Mouse (Mus musculus) 3T3-L1 (cell line): ENCODE results near the gene Cyp2w1.
"Not testable (repeated sequence)": the region's sequence is repeated elsewhere in the genome, so short reads cannot be mapped to it uniquely, and the experiment has no call there.

Source experiments
- DNase-seq: peaks from one replicate; pipeline ENCODE4 v3.0.0-alpha.2; 2015; ENCODE audit warnings: low read depth, low spot score

Cyp2w1 gene

DNA sequence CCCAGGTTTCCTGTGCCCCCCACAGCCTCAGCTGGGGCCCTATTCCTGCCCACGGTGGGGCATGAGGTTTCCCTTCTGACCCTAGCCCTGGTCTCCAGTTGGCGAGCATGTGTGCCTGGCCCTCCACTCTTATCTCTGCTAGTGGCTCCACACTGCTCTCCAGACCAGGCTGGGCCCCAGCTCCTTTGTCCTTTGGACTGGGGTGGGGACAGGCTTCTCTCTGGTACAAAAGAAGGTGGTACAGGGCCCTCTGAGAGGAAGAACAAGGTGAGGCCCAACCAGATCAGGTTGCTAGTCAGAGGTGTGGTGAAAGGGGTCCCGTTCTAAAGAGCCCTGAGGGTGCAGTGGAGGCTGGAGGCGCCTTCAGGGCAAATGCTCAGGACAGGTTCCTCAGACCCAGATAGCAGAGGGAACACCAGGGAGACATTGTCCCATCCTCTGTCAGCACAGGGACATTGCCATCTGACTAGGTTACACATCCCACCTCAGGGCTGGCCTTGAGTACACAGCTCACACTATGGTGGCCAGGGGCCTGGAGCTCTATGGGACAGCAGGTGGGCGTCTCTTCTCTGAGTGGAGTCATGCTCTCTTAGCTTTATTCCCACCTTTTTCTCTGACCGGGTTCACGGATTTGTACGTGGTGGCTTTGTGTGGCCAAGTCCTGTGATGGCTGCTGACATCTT is 19.7 kb upstream of the Cyp2w1 start:
- DNase-seq, result no peak

DNA sequence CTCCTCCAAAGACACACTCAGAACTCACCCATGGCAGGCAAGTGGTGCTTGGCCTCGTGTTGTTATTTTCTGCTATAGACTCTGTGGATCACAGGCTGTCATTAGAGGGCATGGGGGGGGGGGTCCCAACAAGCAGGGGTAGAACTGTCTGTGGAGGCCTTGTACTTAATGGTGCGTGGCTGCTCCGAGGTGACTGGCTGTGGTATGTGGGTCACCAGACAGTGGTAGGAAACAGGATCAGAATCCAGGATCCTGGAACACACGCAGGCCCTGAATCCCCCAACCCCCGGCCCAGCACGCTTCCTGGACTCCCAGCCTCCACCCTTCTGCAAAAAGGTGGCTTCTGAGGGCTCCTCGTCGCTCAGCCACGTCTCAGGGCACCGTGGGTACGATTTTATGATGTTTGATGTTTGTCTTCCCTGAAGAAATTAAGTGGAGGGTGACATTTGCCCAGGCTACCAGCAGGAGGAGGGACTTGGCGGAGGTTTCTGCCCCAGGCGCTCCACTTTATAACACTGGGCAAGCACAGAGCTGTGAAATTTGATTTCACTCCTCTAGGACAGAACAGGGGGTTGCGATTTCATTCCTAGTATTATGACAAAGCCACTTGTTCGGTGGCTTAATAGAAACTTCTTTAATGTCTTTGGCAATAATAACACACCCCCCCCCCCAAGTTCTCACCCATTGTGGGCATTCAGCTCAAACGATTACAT is 19.0 kb upstream of the Cyp2w1 start:
- no peak for DNase-seq

DNA sequence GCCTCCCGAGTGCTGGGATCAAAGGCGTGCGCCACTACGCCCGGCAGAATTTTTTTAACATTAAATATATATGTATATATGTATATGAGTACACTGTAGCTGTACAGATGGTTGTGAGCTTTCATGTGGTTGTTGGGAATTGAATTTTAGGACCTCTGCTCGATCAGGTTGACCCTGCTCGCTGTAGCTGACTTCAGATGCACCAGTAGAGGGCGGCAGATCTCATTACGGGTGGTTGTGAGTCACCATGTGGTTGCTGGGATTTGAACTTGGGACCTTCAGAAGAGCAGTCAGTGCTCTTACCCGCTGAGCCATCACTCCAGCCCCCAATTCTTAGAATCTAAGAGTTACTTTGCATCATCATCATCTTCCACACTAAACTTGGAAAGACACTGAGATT is 18.0 kb upstream of the Cyp2w1 start:
- not testable (repeated sequence) for DNase-seq

DNA sequence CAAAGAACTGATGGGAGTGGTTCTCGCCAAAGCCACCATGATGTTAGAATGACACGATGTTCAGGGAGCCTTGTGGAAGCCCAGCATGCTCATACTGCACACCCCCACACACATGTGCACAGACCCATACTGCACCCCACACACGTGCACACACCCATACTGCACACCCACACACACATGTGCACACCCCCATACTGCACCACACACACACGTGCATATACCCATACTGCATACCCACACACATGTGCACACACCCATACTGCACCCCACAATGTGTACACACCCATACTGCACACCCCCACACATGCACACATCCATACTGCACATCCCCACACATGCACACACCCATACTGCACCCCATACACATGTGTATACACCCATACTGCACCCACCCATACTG is 16.8 kb upstream of the Cyp2w1 start:
- no peak for DNase-seq

DNA sequence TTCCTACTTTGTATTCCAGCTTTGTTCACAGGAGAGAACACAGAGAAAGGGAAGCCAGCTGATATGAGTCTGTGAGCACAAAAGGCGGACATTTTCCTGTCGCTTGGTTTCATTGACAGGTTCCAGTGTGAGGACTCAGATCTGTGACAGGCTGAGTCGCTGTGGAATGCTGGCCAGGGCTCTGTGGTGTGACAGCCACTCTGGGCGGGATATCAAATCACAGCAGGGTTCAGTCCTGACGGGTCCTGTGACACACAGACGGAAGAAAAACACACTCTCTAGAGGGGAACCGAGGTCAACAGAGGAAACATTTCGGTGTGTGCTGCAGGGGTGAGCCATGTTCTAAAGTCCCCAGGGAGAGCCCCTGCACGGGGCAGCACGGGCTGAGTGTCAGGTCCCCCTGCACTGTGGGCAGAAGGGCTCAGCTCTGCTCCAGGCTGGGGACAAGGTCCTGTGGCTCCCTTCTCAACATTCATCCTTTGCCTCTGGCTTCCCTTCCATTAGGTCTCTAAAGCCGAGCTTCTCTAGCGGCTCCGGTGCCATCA is 14.5 kb upstream of the Cyp2w1 start:
- no peak for DNase-seq

DNA sequence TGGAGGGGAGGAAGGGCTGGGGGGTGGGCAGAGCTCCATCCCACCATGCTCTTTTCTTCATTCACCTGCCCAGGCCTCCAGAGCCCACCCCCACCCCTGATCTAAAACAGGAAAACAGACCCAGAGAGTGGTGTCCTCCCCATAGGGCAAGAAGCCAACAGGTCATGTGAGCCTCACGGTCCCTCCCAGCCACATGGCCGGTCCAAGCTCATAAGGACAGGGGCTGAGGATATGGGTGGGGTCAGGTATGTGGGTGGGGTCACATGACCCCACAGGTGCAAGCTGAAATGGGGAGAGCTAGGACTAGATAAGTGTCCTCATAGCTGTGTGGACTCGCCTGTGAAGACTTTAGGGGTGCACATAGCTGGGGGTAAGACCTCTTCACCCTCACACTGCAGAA is 14.0 kb upstream of the Cyp2w1 start:
- DNase-seq, result no peak

DNA sequence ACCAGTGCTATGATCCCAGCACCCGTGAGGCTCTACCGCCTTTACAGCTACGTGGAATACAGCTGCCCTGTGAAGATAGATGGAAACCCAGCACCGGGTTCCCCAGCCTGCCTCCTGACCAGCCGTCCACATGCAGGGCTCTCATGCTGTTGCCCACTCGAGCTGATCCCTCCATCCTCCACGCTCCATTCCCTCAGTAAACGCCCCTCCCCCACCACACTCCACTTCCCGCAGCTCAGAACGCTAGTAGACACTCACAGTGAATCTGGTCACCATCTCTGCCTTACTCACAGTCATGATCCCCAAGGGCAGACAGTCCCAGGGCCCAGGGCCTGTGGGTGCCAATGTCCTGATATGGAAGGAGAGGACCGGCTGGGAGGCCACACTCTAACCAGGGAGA is 13.5 kb upstream of the Cyp2w1 start:
- no peak for DNase-seq

DNA sequence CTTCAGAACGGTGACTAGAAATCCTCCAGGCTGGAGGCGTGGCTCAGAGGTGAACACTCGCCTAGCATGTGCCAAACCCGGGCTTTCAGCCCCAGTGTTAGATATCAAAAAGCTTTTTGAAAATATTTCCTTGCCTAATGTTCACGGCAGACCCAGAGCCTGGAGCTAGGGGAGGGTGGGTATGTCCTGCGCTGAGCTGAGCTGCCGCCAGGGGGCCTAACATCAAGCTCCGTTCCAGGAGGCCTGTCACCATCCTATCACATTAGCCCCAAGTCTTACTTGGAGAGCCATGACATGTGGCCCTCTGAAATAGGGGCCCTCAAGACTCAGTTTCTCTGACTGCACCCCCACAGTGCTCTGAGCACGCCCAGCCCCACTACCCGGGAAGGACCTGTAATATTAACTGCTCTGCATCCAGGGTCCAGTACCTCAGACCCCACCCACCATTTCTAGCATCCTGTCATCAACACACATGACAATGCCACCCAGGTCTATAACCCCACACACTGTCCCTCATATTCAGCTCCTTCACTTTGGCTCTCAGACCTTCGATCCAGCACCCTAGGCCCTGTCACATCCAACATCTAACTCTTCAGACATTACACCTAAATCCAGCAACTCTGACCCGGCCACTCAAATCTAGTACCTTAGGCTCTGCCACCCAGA is 8.3 kb upstream of the Cyp2w1 start:
- DNase-seq, result peak; percentile 97

DNA sequence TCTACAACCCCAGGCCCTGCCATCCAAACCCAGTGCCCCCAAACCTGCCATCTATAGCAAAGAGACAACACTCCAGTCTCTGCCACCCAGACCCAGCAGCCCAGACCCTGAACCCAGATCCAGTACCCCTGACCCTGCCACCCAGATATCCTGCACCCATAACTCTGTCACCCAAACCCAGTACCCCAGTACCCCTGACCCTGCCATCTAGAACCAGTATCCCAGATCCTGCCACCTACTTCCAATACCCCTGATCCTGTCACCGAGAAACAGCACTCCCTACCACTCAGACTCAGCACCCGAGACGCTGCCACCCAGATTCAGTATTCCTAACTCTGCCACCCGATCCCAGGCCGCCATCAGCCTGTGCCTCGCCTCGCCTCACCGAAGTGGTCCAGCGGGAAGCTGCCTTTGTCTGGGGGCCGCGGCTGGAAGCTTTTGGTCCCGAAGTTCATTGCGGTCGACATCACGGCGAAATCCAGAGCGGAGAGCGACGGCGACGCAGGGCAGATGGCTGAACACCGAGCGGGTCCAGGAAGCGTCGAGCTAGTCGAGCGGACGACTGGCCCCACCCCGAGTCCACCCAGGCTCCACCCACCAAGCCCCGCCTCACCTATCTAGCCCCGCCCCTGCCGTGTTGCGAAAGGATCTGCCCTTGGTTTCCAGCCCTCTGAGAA is 7.6 kb upstream of the Cyp2w1 start:
- DNase-seq, result peak; percentile 98

DNA sequence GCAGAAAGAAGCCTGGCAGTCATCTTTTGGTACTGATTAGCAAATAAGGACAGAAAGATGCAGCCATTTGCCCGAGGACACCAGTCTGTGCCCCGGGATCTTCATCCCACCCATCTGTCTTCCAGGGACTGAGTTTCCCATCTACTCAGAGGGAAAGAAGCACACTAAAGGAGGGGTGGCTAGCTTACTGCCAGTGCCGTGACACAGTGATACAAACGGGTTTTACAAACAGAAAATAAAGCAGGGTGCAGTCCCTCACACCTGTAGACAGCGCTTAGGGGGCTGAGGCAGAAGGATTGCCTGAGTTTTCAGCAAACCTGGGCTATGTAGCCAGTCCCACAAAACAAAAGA is 7.1 kb upstream of the Cyp2w1 start:
- no peak for DNase-seq

DNA sequence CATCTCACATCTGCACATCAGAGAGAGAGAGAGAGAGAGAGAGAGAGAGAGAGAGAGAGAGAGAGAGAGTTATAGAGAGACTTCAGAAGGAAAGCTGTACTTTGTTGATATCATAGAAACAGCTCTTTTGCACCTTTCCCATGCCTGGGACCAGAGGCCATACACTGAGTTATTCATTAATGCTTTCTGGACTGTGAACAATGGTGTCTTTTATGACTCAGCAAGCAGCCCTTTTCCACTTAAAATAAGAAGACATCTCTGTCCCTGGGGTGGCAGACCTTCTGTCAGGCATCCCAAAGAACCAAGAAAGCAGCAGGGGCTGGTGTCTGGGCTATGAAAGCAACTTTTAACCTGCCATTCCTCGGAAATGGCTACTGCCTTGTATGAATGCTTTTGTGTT is 5.2 kb upstream of the Cyp2w1 start:
- DNase-seq, result peak; percentile 38

DNA sequence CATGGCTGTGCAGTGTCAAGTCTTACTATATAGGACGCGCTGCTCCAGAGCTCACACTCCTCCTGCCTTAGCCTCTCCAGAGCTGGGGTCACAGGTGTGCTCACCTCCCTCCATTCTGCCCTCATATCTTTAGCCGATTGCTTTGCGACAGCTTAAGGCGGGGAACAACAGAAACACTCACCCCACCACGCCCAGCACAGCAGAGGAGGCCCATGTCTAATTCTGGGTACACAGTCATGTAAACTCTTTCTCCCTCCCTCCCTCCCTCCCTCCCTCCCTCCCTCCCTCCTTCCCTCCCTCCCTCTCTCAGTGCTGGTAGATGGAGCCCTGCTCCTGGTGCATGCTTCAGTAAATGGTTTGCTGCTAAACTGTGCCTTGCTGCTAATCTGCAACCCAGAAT is 2.7 kb upstream of the Cyp2w1 start:
- no peak for DNase-seq

DNA sequence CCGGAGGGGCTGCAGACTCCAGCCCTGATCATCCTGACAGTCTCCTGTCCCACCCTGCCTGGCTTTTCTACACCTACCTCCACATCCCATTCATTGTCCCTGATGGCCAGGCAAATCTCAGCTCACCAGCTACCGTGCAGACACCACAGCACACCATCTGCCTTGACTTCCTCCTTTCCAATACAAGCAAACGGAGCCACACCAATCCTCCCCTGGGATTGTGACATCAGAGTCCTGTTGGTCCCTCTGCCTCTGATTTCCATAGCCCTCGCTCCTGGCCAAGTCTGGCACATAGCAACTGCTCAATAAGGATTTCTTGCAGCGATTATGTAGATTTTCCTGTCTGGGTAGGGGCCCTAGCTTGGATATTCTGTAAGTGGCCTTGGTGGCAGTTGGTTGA is 1.3 kb upstream of the Cyp2w1 start, which contains the start of gene Cox19:
TSS of gene Cox19 (minus strand) at position 285 of the 400 bp plus-strand sequence.
- DNase-seq, result no peak

DNA sequence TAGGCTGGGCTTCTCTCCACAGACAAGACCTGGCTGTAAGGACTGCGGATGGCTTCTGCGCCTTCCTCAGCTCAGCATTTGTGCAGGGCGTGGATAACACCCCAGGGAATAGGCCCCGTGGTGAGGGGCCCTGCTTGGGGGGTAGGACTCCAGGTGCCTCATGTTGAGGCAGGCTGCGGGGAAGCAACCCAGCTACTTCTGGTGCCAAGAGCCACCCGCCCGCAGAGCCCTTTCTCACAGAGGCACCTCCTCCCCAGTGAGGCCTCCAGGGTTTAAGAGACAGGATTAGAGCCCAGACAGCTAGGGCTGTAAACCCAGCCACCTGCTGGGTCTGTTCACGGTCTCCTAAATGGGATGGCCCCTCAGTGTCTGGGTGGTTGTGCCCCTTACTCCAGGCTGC is 789 bp upstream of the Cyp2w1 start:
- no peak for DNase-seq

DNA sequence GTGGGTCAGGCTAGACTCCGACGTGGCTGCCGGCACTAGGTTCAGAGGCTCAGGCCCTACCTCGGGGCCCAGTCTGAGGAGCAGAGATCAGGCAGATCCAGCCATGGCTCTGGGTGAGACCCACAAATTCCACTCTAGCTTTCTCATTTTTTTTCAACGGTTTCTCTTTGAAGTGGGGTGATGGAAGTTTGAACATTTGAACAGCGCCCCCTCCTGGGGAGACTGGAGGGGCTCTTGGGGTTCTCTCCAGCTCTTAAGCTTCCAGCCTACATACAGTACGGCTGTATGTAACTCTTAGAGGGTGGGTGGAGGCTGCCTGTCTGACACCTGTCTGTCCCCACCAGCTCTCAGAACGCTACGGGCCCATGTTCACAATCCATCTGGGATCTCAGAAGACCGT is 1.1 kb downstream of the Cyp2w1 start:
- peak; percentile 67 for DNase-seq

DNA sequence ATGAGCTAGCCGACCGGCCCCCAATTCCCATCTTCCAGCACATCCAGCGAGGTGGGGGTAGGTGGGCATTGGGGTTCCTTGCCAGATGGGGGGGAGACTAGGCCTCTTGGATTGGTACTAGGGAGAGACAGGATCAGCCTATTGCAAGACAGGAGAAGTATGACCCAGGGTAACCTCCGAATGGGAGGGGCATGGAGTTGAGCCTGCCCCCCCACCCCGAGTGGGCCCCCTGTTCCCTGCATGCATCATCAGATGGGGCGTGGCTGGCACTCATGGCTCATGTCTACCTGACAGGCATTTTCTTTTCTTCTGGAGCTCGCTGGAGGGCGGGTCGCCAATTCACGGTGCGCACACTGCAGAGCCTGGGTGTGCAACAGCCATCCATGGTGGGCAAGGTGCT is 1.5 kb downstream of the Cyp2w1 start:
- DNase-seq, result no peak

DNA sequence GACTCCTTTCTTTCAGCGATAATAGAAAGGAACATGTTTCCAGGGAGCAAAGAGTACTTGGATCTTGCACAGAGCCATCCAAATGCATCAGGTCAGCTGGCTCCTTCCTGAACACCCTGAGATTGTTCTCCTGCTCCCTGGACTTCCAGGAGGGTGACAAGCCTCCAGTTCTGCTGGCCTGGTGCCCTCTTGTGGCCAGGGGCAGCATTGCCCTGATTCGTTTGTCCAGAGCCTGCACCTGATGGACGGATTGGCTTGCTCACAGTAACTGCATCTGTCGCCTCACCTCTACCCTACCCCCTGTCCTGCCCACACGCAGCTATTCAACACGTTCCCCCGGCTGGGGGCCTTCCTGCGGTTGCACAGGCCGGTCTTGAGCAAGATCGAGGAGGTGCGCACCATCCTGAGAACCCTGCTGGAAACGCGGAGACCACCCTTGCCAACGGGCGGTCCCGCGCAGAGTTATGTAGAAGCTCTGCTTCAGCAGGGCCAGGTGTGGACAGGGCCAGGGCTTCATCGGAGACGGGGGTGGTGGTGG is 2.9 kb downstream of the Cyp2w1 start:
- DNase-seq, result peak; percentile 92

DNA sequence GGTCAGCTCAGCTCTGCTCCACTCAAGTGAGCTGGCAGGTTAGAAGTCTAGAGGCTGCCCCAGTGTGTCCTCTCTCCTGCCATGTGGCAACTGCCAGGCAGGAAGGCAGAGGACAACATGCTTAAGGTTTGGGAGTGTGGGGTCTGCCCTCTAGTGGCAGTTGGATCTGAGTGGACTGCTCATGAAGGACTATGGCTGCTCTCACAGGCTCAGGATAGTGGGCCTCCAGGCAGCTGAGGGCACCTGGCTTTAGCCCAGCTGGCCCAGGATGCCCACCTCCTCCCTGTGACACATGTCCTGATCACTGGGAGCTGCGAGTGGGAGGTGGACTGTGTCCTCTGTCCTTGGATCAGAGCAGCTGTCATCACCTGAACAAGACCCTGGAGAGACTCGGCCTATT is 6.2 kb downstream of the Cyp2w1 start:
- peak; percentile 83 for DNase-seq

DNA sequence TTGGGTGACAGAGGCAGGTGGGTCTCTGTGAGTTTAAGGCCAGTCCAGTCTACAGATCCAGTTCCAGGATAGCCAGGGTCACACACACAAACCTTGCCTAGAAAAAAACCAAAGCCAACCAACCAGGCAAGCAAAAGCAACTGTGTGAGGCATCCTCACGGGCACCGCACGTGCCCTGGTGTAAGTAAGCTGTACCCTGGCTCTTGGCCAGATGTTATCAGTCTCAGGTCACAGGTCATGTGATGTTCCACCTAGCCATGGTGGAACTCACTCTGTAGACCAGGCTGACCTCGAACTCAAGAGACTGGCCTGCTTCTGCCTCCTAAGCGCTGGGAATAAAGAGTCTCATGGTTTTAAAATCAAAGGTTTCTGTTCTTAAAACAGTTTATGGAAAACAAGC is 6.8 kb downstream of the Cyp2w1 start:
- no peak for DNase-seq

DNA sequence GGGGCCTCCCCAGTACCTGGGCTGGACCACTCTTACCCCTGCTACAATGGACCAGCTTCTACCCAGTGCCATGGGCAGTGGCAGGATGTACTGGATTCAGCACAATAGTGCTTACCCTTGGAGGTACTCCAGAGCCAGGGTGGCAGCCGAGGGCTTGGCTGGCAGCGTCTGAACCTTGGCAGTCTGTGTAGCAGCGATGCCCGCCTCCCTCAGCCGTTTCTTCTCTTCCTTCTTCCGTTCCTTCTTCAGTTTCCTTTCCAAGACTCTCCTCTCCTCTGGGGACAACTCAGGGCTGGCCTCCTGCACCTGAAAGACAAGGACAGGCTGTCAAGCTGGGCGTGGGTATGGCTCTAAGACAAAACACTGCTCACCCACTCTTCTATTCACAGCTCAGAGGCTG is 11.4 kb downstream of the Cyp2w1 start:
- no peak for DNase-seq

DNA sequence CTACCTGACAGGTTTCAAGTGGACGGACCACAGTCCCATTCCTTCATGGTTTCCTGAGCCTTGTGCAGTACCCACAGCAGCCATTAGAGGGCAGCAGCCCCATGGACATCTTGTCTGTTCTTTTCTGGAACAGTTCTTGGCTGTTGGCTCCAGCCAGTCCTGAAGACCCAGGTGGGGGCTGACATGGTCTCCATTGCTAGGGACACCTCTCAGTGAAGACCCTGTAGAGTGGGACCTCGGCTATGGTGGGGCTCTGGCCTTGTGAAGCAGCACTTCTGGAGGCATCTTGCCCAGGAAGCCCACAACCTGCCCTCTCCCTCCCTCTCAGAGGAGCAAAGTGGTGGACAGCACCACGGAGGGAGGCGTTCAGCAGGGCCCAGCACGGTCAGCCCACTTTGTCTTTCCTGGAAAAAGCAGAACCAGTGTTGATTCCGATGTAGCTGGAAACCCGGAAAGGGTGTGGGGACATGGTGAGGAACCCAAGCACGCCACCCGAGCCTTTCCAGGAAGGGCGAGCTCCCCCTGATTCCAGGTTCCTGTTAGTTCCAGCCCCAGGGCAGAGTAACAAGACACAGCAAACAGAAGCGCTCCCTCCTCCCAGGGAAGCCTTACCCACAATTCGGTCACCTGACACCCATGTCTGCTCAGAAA is 12.0 kb downstream of the Cyp2w1 start:
- peak; percentile 97 for DNase-seq
